Mouse (Mus musculus): ENCODE data around the gene Adgra1. TPM values are rescaled to one million over a fixed set of nuclear protein-coding genes. Genes with fewer than 3 reads are reported as not detected.

Adgra1 gene
- 0.20 and 0.29 TPM in 2 replicates for polyA plus RNA-seq (2012; rRNA removed)

- 5% methylated on average over 27 of the region's 27 CpGs for WGBS
- H3K27me3 ChIP-seq (ENCODE audit: control insufficient read depth, insufficient read depth, low read length): no peaks in the 10 kb centered on the region
- no peak within 1 kb of the TSS for H3K4me3 ChIP-seq (ENCODE audit: extremely low read depth, insufficient read depth, insufficient read length)
- no peaks in the 10 kb centered on the region for H3K36me3 ChIP-seq (ENCODE audit: control insufficient read depth, insufficient read depth, low read length)
- DNase-seq (ENCODE audit: low read depth in 1 of 2, low spot score in 2 of 2): no peak
- no peak for TF ChIP-seq CTCF (IDR thresholded peaks at IDR 0.05; ENCODE audit: extremely low read depth, insufficient read depth, insufficient read length, insufficient replicate concordance)
- TF ChIP-seq POLR2A (IDR thresholded peaks at IDR 0.05; ENCODE audit: low read depth, low read length): no peak
- no peak within 1 kb of the TSS for H3K27ac ChIP-seq (ENCODE audit: insufficient read depth, low read length)
- H3K4me1 ChIP-seq (ENCODE audit: control insufficient read depth, insufficient read depth, insufficient read length): no peaks in the 10 kb centered on the region
Observed at GRCm38 (mm10) chr7:139834036-139834435, at the start of gene Adgra1. Adgra1 (plus strand) TSS chr7:139834174.

- no peak for DNase-seq (ENCODE audit: low read depth in 1 of 2, low spot score in 2 of 2)
- 69% methylated on average over 2 of the region's 2 CpGs for WGBS
- no peaks in the 10 kb centered on the region for H3K4me1 ChIP-seq (ENCODE audit: control insufficient read depth, insufficient read depth, insufficient read length)
Observed at GRCm38 (mm10) chr7:139787382-139787781, 46.6 kb upstream of the Adgra1 start.

GRCm38 (mm10) chr7:139788927-139789326 is 45.0 kb upstream of the Adgra1 start:
- no peaks in the 10 kb centered on the region for H3K4me1 ChIP-seq (ENCODE audit: control insufficient read depth, insufficient read depth, insufficient read length)
- WGBS: 88% methylated on average over 11 of the region's 11 CpGs

More at GRCm38 (mm10) chr7:139787382-139787781, 46.6 kb upstream of the Adgra1 start:
- H3K27me3 ChIP-seq (ENCODE audit: control insufficient read depth, insufficient read depth, low read length): no peaks in the 10 kb centered on the region
- H3K27ac ChIP-seq (ENCODE audit: insufficient read depth, low read length): no peak overlapping the region
- TF ChIP-seq CTCF (IDR thresholded peaks at IDR 0.05; ENCODE audit: extremely low read depth, insufficient read depth, insufficient read length, insufficient replicate concordance): no peak
- no peak for TF ChIP-seq POLR2A (IDR thresholded peaks at IDR 0.05; ENCODE audit: low read depth, low read length)
- no peaks in the 10 kb centered on the region for H3K36me3 ChIP-seq (ENCODE audit: control insufficient read depth, insufficient read depth, low read length)
- H3K4me3 ChIP-seq (ENCODE audit: extremely low read depth, insufficient read depth, insufficient read length): no peak overlapping the region

DNA sequence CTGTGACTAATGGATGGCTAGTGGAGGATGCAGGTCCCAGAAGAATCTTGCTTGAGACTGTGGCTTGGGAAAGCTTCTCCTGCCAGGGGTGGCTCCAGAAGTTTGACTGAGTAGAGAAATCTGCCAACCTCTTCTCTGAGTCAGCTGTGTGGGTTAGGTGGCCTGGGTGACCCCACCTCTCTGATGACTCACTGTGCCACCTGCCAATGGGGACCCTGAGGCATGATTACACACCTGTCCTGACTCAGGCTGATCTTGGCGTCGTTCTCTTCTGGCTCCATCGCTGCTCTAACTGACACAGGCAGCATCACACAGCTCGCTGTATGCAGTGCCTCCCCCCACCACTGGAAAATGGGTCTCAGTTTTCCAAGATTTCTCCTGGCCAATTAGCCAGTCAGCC is 44.3 kb upstream of the Adgra1 start:
- Histone ChIP-seq H3K27ac (ENCODE audit: insufficient read depth, low read length) (no peak overlapping the region), H3K36me3 (ENCODE audit: control insufficient read depth, insufficient read depth, low read length) (no peaks in the 10 kb centered on the region), H3K4me3 (ENCODE audit: extremely low read depth, insufficient read depth, insufficient read length) (no peak overlapping the region), H3K27me3 (ENCODE audit: control insufficient read depth, insufficient read depth, low read length) (no peaks in the 10 kb centered on the region), H3K4me1 (ENCODE audit: control insufficient read depth, insufficient read depth, insufficient read length) (no peaks in the 10 kb centered on the region)
- 83% methylated on average over 4 of the region's 4 CpGs for WGBS
- TF ChIP-seq CTCF (IDR thresholded peaks at IDR 0.05; ENCODE audit: extremely low read depth, insufficient read depth, insufficient read length, insufficient replicate concordance) (no peak), POLR2A (IDR thresholded peaks at IDR 0.05; ENCODE audit: low read depth, low read length) (no peak)
- no peak for DNase-seq (ENCODE audit: low read depth in 1 of 2, low spot score in 2 of 2)

More at GRCm38 (mm10) chr7:139788927-139789326, 45.0 kb upstream of the Adgra1 start:
- H3K27ac ChIP-seq (ENCODE audit: insufficient read depth, low read length): no peak overlapping the region
- H3K36me3 ChIP-seq (ENCODE audit: control insufficient read depth, insufficient read depth, low read length): no peaks in the 10 kb centered on the region
- no peaks in the 10 kb centered on the region for H3K27me3 ChIP-seq (ENCODE audit: control insufficient read depth, insufficient read depth, low read length)
- TF ChIP-seq POLR2A (IDR thresholded peaks at IDR 0.05; ENCODE audit: low read depth, low read length) (no peak), CTCF (IDR thresholded peaks at IDR 0.05; ENCODE audit: extremely low read depth, insufficient read depth, insufficient read length, insufficient replicate concordance) (no peak)
- DNase-seq (ENCODE audit: low read depth in 1 of 2, low spot score in 2 of 2): no peak
- no peak overlapping the region for H3K4me3 ChIP-seq (ENCODE audit: extremely low read depth, insufficient read depth, insufficient read length)

DNA sequence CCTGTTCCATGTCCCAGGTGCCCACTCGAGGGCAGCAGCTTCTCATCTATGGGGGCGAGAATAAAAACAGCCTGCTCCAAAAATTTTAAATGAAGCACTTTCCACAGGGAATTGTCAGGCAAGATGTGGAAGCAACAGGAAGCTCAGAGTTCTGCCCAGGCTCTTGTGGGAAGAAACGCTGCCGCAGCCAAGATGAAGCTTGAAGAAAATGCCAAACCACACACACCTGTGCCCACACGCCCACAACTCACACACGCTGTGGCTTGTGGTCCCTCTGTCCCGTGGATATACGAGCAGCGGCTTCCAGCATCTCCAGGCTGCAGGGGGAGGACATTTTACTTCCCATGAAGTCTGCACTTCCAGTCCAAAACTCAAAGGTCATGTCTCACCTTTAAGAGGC is 42.4 kb upstream of the Adgra1 start:
- no peaks in the 10 kb centered on the region for H3K4me1 ChIP-seq (ENCODE audit: control insufficient read depth, insufficient read depth, insufficient read length)
- no peak for TF ChIP-seq POLR2A (IDR thresholded peaks at IDR 0.05; ENCODE audit: low read depth, low read length)
- TF ChIP-seq CTCF (IDR thresholded peaks at IDR 0.05; ENCODE audit: extremely low read depth, insufficient read depth, insufficient read length, insufficient replicate concordance): no peak
- H3K27ac ChIP-seq (ENCODE audit: insufficient read depth, low read length): no peak overlapping the region
- H3K36me3 ChIP-seq (ENCODE audit: control insufficient read depth, insufficient read depth, low read length): no peaks in the 10 kb centered on the region
- H3K27me3 ChIP-seq (ENCODE audit: control insufficient read depth, insufficient read depth, low read length): no peaks in the 10 kb centered on the region
- H3K4me3 ChIP-seq (ENCODE audit: extremely low read depth, insufficient read depth, insufficient read length): no peak overlapping the region
- no peak for DNase-seq (ENCODE audit: low read depth in 1 of 2, low spot score in 2 of 2)
- WGBS: 73% methylated on average over 9 of the region's 9 CpGs

- Histone ChIP-seq H3K36me3 (ENCODE audit: control insufficient read depth, insufficient read depth, low read length) (no peaks in the 10 kb centered on the region), H3K4me3 (ENCODE audit: extremely low read depth, insufficient read depth, insufficient read length) (no peak overlapping the region), H3K27me3 (ENCODE audit: control insufficient read depth, insufficient read depth, low read length) (no peaks in the 10 kb centered on the region), H3K27ac (ENCODE audit: insufficient read depth, low read length) (no peak overlapping the region), H3K4me1 (ENCODE audit: control insufficient read depth, insufficient read depth, insufficient read length) (no peaks in the 10 kb centered on the region)
- TF ChIP-seq CTCF (IDR thresholded peaks at IDR 0.05; ENCODE audit: extremely low read depth, insufficient read depth, insufficient read length, insufficient replicate concordance) (no peak), POLR2A (IDR thresholded peaks at IDR 0.05; ENCODE audit: low read depth, low read length) (no peak)
- DNase-seq (ENCODE audit: low read depth in 1 of 2, low spot score in 2 of 2): no peak
- WGBS: 88% methylated on average over 9 of the region's 9 CpGs
Observed at GRCm38 (mm10) chr7:139795004-139795605, 38.9 kb upstream of the Adgra1 start.
